Mouse (Mus musculus) kidney, postnatal 0 days (tissue): ENCODE results near the gene Coro1c. TPM values are rescaled to one million over a fixed set of nuclear protein-coding genes. Genes with fewer than 3 reads are reported as not detected.

Source experiments
- ATAC-seq: fragments of 200-750 bp; cut with Nextera tagmentation; replicated peaks from 2 replicates; pipeline ENCODE4 v1.8.0; 2017; ENCODE audit warnings: low read depth, moderate number of reproducible peaks, moderate TSS enrichment, moderate library complexity; ENCODE audit not compliant: low FRiP score
- DNase-seq: peaks from one replicate; pipeline ENCODE4 v3.0.0-alpha.2; 2016; ENCODE audit warnings: low spot score
- H3K27ac ChIP-seq: fragments of 300-500 bp; sonication (generic); 2 replicates; pipeline ENCODE4 v1.5.1; 2014; ENCODE audit warnings: mild to moderate bottlenecking
- H3K27me3 ChIP-seq: fragments of 300-500 bp; sonication (generic); 2 replicates; pipeline ENCODE4 v1.6.1; 2014; ENCODE audit warnings: low read length, mixed read lengths; ENCODE audit not compliant: insufficient read depth
- H3K36me3 ChIP-seq: fragments of 300-500 bp; sonication (generic); 2 replicates; pipeline ENCODE4 v1.6.1; 2014; ENCODE audit warnings: low read length, mixed read lengths; ENCODE audit not compliant: insufficient read depth
- H3K4me1 ChIP-seq: fragments of 300-500 bp; sonication (generic); replicated peaks from 2 replicates; pipeline ENCODE4 v1.6.1; 2014; ENCODE audit warnings: antibody characterized with exemption, low read length, mixed read lengths; ENCODE audit not compliant: insufficient read depth
- H3K4me2 ChIP-seq: fragments of 300-500 bp; sonication (generic); 2 replicates; pipeline ENCODE4 v1.6.1; 2014; ENCODE audit warnings: mild to moderate bottlenecking, low read length, moderate library complexity, mixed read lengths
- H3K4me3 ChIP-seq: fragments of 300-500 bp; sonication (generic); replicated peaks from 2 replicates; pipeline ENCODE4 v1.5.1; 2014; ENCODE audit warnings: low read depth, low read length
- H3K9ac ChIP-seq: fragments of 300-500 bp; sonication (generic); 2 replicates; pipeline ENCODE4 v1.6.1; 2014; ENCODE audit warnings: low read depth, low read length
- H3K9me3 ChIP-seq: fragments of 300-500 bp; sonication (generic); replicated peaks from 2 replicates; pipeline ENCODE4 v1.6.1; 2016; ENCODE audit warnings: low read length, inconsistent platforms, mixed read lengths
- CTCF ChIP-seq: IDR thresholded peaks from 2 replicates; pipeline ENCODE4 v1.5.1; 2016; ENCODE audit warnings: antibody characterized with exemption, low read depth, mild to moderate bottlenecking, moderate library complexity
- WGBS: fragments of 180-500 bp; shearing (Covaris S2); extraction: QIAGEN DNeasy Blood & Tissue Kit; methylation state at CpG from one replicate; pipeline ENCODE4 v1.1.7; 2014; 5-methylcytosine and 5-hydroxymethylcytosine counted together
- polyA plus RNA-seq: library from polyadenylated mRNA; unstranded; fragments of >200 nt; fragmentation: Nextera tagmentation; extraction: Ambion mirVana; gene quantifications from 2 replicates; pipeline ENCODE4 v1.2.1, GENCODE M21; 2015

Gene Coro1c
- polyA plus RNA-seq, 1 experiment from 2014 or later = 69.5 TPM

- H3K27ac ChIP-seq = 0 out of 2 replicates have a peak overlapping the region, but pooled peaks have one; percentile 8
- peaks cover 36% of the 10 kb centered on the region for H3K4me1 ChIP-seq
- no peaks in the 10 kb centered on the region for H3K27me3 ChIP-seq
- H3K4me2 ChIP-seq = 0 out of 2 replicates have a peak overlapping the region, but pooled peaks have one; percentile 19
- no peak for DNase-seq
- 51% methylated on average over 19 of the region's 19 CpGs for WGBS
- ATAC-seq = no peak
- no peaks in the 10 kb centered on the region for H3K9me3 ChIP-seq
- H3K36me3 ChIP-seq = 0 out of 2 replicates have a peak, but pooled peaks cover 9% of the 10 kb centered on the region
- H3K4me3 ChIP-seq = no peak overlapping the region
- no peak for TF ChIP-seq CTCF
- H3K9ac ChIP-seq = no peak overlapping the region
These were observed 34.2 kb downstream of the Coro1c start for GRCm38 (mm10) chr5:113874063-113875024.

DNA sequence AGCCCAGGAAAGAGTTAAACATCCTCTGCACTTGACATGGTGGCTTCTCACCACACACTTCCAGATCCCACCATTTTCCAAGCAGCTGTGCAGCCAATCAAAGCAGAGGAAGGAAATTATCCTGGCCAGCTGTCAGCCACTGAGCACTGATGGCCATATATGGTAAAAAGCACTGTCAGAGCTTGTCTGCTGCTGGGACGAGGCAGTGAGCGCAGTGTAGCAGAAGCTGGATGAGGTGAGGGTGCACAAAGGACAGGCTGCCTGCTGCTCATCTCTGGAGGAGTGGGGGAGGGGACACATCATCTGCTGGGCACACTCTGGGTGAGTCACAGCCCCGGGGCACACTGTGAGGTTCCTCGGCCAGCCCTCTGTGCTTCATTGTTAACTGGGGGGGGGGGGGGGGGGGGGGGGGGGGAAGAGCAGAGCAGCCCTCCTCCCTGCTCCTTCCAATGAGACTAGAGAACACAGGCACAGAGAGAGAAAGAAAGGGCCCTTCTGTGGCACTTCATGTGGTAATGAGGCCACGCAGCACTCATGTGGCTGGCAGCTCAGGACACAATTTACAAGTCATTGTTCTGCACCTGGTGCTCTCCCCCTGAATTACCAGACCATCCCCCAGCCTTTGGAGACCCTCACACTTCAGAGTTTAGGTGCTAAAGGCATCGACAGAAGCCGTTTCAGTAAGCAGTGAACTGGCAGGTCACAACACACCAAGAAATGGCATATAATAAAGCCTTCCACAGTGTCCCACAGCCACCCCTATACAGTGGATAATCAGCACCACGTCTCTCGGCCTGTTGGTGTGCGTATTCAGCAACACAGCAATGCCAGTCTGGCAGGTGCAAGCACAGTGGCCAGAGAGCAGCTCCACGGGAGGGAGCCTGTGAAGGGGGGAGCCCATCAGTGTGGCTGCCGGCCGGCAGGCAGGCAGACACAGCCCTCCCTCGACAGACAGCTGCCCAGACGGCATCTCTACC lies 35.3 kb downstream of the Coro1c start:
- H3K4me1 ChIP-seq = peaks cover 42% of the 10 kb centered on the region
- 0 out of 2 replicates have a peak, but pooled peaks cover 7% of the 10 kb centered on the region for H3K36me3 ChIP-seq
- DNase-seq (peak; percentile 95), ATAC-seq (peak; percentile 80)
- 12% methylated on average over 14 of the region's 15 CpGs for WGBS
- H3K9me3 ChIP-seq = no peaks in the 10 kb centered on the region
- no peak for TF ChIP-seq CTCF
- peak overlapping the region; percentile 67 for H3K27ac ChIP-seq
- no peaks in the 10 kb centered on the region for H3K27me3 ChIP-seq
- peak overlapping the region; percentile 19; the same call in 1 of the 2 replicates for H3K4me2 ChIP-seq
- no peak overlapping the region for H3K4me3 ChIP-seq
- H3K9ac ChIP-seq = peak overlapping the region; percentile 10; the same call in 1 of the 2 replicates

GRCm38 (mm10) chr5:113871903-113872548 lies 36.5 kb downstream of the Coro1c start:
- H3K36me3 ChIP-seq = 0 out of 2 replicates have a peak, but pooled peaks cover 5% of the 10 kb centered on the region
- H3K4me1 ChIP-seq = peaks cover 43% of the 10 kb centered on the region
- H3K27ac ChIP-seq = peak overlapping the region; percentile 64; the same call in 1 of the 2 replicates
- H3K9me3 ChIP-seq = no peaks in the 10 kb centered on the region
- no peak overlapping the region for H3K9ac ChIP-seq
- no peak overlapping the region for H3K4me2 ChIP-seq
- no peak for DNase-seq
- 78% methylated on average over 7 of the region's 7 CpGs for WGBS
- no peak overlapping the region for H3K4me3 ChIP-seq
- no peak for ATAC-seq
- H3K27me3 ChIP-seq = no peaks in the 10 kb centered on the region
- peak; percentile 22; the same call in 1 of the 2 replicates for TF ChIP-seq CTCF

DNA sequence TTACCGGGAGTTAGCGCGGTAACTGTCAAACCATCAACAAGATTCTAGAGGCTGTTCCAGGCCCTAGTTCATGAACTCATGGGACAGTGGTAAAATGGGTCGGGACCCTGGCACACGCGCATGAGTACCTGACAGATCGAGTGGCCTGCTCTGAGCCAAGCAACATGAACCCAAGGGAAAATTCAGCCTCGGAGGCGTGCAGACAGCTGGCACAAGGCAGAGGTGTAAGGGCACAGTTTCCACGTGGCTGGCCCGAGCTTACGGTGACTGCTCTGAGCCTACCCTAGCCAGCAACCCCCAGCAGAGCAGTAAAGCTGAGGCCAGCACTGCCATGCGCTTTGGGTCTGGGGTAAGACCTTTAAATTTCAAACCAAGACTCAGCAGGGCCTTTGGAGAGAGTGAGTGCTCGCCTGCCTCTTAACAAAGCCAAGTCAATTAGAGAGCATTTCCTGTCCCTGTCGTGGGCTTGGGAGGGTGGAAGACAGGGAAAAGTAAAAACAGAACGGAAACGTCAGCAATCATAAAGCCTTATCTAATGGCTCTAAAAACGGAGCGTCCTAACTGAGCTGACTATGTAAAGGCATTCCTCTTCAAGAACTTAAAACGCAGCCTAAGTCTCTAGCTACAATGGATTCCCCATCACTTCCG lies 38.0 kb downstream of the Coro1c start:
- no peaks in the 10 kb centered on the region for H3K9me3 ChIP-seq
- no peak overlapping the region for H3K4me2 ChIP-seq
- DNase-seq = peak; percentile 78

GRCm38 (mm10) chr5:113869132-113869531 lies 39.4 kb downstream of the Coro1c start:
- Histone ChIP-seq H3K9me3 (no peaks in the 10 kb centered on the region), H3K27me3 (no peaks in the 10 kb centered on the region), H3K4me2 (no peak overlapping the region), H3K36me3 (peaks cover 9% of the 10 kb centered on the region; the same call in 1 of the 2 replicates), H3K27ac (peak overlapping the region; percentile 22; the same call in 1 of the 2 replicates), H3K4me3 (no peak overlapping the region), H3K4me1 (peaks cover 43% of the 10 kb centered on the region), H3K9ac (no peak overlapping the region)
- ATAC-seq (peak; percentile 50; the same call in 1 of the 2 replicates), DNase-seq (peak; percentile 79)
- WGBS = 12% methylated on average over 11 of the region's 11 CpGs
- no peak for TF ChIP-seq CTCF

More for the DNA sequence above, 38.0 kb downstream of the Coro1c start:
- WGBS = 24% methylated on average over 21 of the region's 21 CpGs
- H3K27ac ChIP-seq = peak overlapping the region; percentile 64
- TF ChIP-seq CTCF = no peak
- H3K9ac ChIP-seq = 0 out of 2 replicates have a peak overlapping the region, but pooled peaks have one; percentile 27
- no peak for ATAC-seq
- H3K27me3 ChIP-seq = no peaks in the 10 kb centered on the region
- H3K4me3 ChIP-seq = no peak overlapping the region
- no peaks in the 10 kb centered on the region for H3K36me3 ChIP-seq
- H3K4me1 ChIP-seq = peaks cover 43% of the 10 kb centered on the region
